Mouse (Mus musculus) embryonic facial prominence, embryonic 13.5 days (tissue): Measurements from ENCODE around the gene Tomm20. TPM values are rescaled to one million over a fixed set of nuclear protein-coding genes. Genes with fewer than 3 reads are reported as not detected.

Source experiments
- polyA plus RNA-seq: library from polyadenylated mRNA; unstranded; fragments of >200 nt; fragmentation: Nextera tagmentation; extraction: Ambion mirVana; gene quantifications from 2 replicates; pipeline ENCODE4 v1.2.1, GENCODE M21; 2015

The Tomm20 gene
- polyA plus RNA-seq, 1 experiment from 2014 or later, result 207 TPM

Other genes starting within 250 kb of the Tomm20 start
- 25.3 and 31.7 TPM in 2 replicates for gene Rbm34, start 25.2 kb upstream of the Tomm20 start, polyA plus RNA-seq
- 35.6 and 36.4 TPM in 2 replicates for gene Pard3, start 118.0 kb upstream of the Tomm20 start, polyA plus RNA-seq